Mouse (Mus musculus) stomach, embryonic 15.5 days (tissue): ENCODE data around the gene Dpp4. TPM values are rescaled to one million over a fixed set of nuclear protein-coding genes. Genes with fewer than 3 reads are reported as not detected.

Experiments
- ATAC-seq: fragments of 200-750 bp; cut with Nextera tagmentation; 2 replicates; pipeline ENCODE4 v1.8.0; 2017; ENCODE audit warnings: low read depth, moderate number of reproducible peaks, moderate TSS enrichment; ENCODE audit not compliant: insufficient read depth, low FRiP score
- H3K27ac ChIP-seq: fragments of 300-500 bp; sonication (generic); 2 replicates; pipeline ENCODE4 v1.5.1; 2015; ENCODE audit warnings: mild to moderate bottlenecking, inconsistent platforms
- H3K27me3 ChIP-seq: fragments of 300-500 bp; sonication (generic); replicated peaks from 2 replicates; pipeline ENCODE4 v1.6.1; 2015; ENCODE audit warnings: inconsistent platforms
- H3K36me3 ChIP-seq: fragments of 300-500 bp; sonication (generic); 2 replicates; pipeline ENCODE4 v1.6.1; 2015; ENCODE audit warnings: inconsistent platforms
- H3K4me1 ChIP-seq: fragments of 300-500 bp; sonication (generic); 2 replicates; pipeline ENCODE4 v1.6.1; 2015; ENCODE audit warnings: inconsistent platforms
- H3K4me2 ChIP-seq: fragments of 300-500 bp; sonication (generic); 2 replicates; pipeline ENCODE4 v1.6.1; 2015; ENCODE audit warnings: mild to moderate bottlenecking, inconsistent platforms
- H3K4me3 ChIP-seq: fragments of 300-500 bp; sonication (generic); replicated peaks from 2 replicates; pipeline ENCODE4 v1.5.1; 2015; ENCODE audit warnings: inconsistent platforms
- H3K9ac ChIP-seq: fragments of 300-500 bp; sonication (generic); 2 replicates; pipeline ENCODE4 v1.6.1; 2015; ENCODE audit warnings: inconsistent platforms
- H3K9me3 ChIP-seq: fragments of 300-500 bp; sonication (generic); 2 replicates; pipeline ENCODE4 v1.6.1; 2016; ENCODE audit warnings: inconsistent platforms
- WGBS: fragments of 180-500 bp; shearing (Covaris S2); methylation state at CpG from one replicate; pipeline ENCODE4 v1.1.7; 2015; 5-methylcytosine and 5-hydroxymethylcytosine counted together
- polyA plus RNA-seq: library from polyadenylated mRNA; unstranded; fragments of >200 nt; fragmentation: Nextera tagmentation; extraction: Ambion mirVana; gene quantifications from 2 replicates; pipeline ENCODE4 v1.2.1, GENCODE M21; 2015

Dpp4 gene
- polyA plus RNA-seq = 23.0 and 23.5 TPM in 2 replicates

GRCm38 (mm10) chr2:62412081-62412821 lies at the start of gene Dpp4:
TSS of gene Dpp4 (minus strand) at chr2:62412231.
- peak within 1 kb of the TSS; percentile 41 for H3K4me3 ChIP-seq
- no peaks in the 10 kb centered on the region for H3K9me3 ChIP-seq
- H3K36me3 ChIP-seq = no peaks in the 10 kb centered on the region
- ATAC-seq = no peak
- 48% methylated on average over 13 of the region's 13 CpGs for WGBS
- H3K4me2 ChIP-seq = peak within 1 kb of the TSS; percentile 70
- H3K27me3 ChIP-seq = no peaks in the 10 kb centered on the region
- no peak within 1 kb of the TSS for H3K9ac ChIP-seq
- H3K27ac ChIP-seq = 0 out of 2 replicates have a peak within 1 kb of the TSS, but pooled peaks have one; percentile 16
- no peaks in the 10 kb centered on the region for H3K4me1 ChIP-seq

GRCm38 (mm10) chr2:62460815-62461450 lies 48.9 kb upstream of the Dpp4 start:
- Histone ChIP-seq H3K27ac (no peak overlapping the region), H3K4me3 (no peak overlapping the region), H3K9me3 (no peaks in the 10 kb centered on the region), H3K4me1 (peaks cover 2% of the 10 kb centered on the region; the same call in 1 of the 2 replicates), H3K9ac (no peak overlapping the region), H3K36me3 (no peaks in the 10 kb centered on the region), H3K27me3 (no peaks in the 10 kb centered on the region), H3K4me2 (no peak overlapping the region; the same call in 1 of the 2 replicates)
- 72% methylated on average over 12 of the region's 12 CpGs for WGBS
- ATAC-seq = no peak

- Histone ChIP-seq H3K9me3 (no peaks in the 10 kb centered on the region), H3K9ac (no peak overlapping the region), H3K27ac (no peak overlapping the region), H3K4me1 (peaks cover 2% of the 10 kb centered on the region; the same call in 1 of the 2 replicates), H3K4me2 (no peak overlapping the region; the same call in 1 of the 2 replicates), H3K27me3 (no peaks in the 10 kb centered on the region), H3K36me3 (no peaks in the 10 kb centered on the region), H3K4me3 (no peak overlapping the region)
- 38% methylated on average over 7 of the region's 7 CpGs for WGBS
- no peak for ATAC-seq
Observed at GRCm38 (mm10) chr2:62460231-62460710, 48.2 kb upstream of the Dpp4 start.

- Histone ChIP-seq H3K36me3 (no peaks in the 10 kb centered on the region), H3K27me3 (no peaks in the 10 kb centered on the region), H3K27ac (no peak overlapping the region), H3K9ac (no peak overlapping the region), H3K9me3 (no peaks in the 10 kb centered on the region), H3K4me3 (no peak overlapping the region), H3K4me2 (no peak overlapping the region), H3K4me1 (peaks cover 2% of the 10 kb centered on the region; the same call in 1 of the 2 replicates)
- ATAC-seq = no peak
- 47% methylated on average over 18 of the region's 18 CpGs for WGBS
Observed at GRCm38 (mm10) chr2:62459241-62460174, 47.5 kb upstream of the Dpp4 start.

- Histone ChIP-seq H3K4me3 (no peak overlapping the region), H3K4me1 (peaks cover 2% of the 10 kb centered on the region; the same call in 1 of the 2 replicates), H3K27me3 (no peaks in the 10 kb centered on the region), H3K27ac (no peak overlapping the region), H3K36me3 (no peaks in the 10 kb centered on the region), H3K9ac (no peak overlapping the region), H3K9me3 (no peaks in the 10 kb centered on the region), H3K4me2 (no peak overlapping the region)
- no peak for ATAC-seq
- WGBS = 36% methylated on average over 9 of the region's 9 CpGs
Observed at GRCm38 (mm10) chr2:62458070-62458469, 46.0 kb upstream of the Dpp4 start.

- H3K27me3 ChIP-seq = no peaks in the 10 kb centered on the region
- no peak overlapping the region for H3K4me2 ChIP-seq
- no peaks in the 10 kb centered on the region for H3K36me3 ChIP-seq
- WGBS = 83% methylated on average over 11 of the region's 11 CpGs
- H3K4me1 ChIP-seq = no peaks in the 10 kb centered on the region
- H3K4me3 ChIP-seq = no peak overlapping the region
- no peak overlapping the region for H3K9ac ChIP-seq
- H3K9me3 ChIP-seq = no peaks in the 10 kb centered on the region
- no peak overlapping the region for H3K27ac ChIP-seq
- no peak for ATAC-seq
Observed at GRCm38 (mm10) chr2:62454991-62455390, 43.0 kb upstream of the Dpp4 start.

- Histone ChIP-seq H3K36me3 (no peaks in the 10 kb centered on the region), H3K4me1 (no peaks in the 10 kb centered on the region), H3K4me2 (no peak overlapping the region), H3K27me3 (no peaks in the 10 kb centered on the region), H3K9me3 (no peaks in the 10 kb centered on the region), H3K27ac (no peak overlapping the region), H3K4me3 (no peak overlapping the region), H3K9ac (no peak overlapping the region)
- no peak for ATAC-seq
- 81% methylated on average over 6 of the region's 6 CpGs for WGBS
Observed at GRCm38 (mm10) chr2:62454033-62454432, 42.0 kb upstream of the Dpp4 start.

GRCm38 (mm10) chr2:62450364-62450763 lies 38.3 kb upstream of the Dpp4 start:
- no peaks in the 10 kb centered on the region for H3K27me3 ChIP-seq
- no peak overlapping the region for H3K4me2 ChIP-seq
- no peak overlapping the region for H3K9ac ChIP-seq
- no peak for ATAC-seq
- no peak overlapping the region for H3K4me3 ChIP-seq
- H3K4me1 ChIP-seq = no peaks in the 10 kb centered on the region
- no peaks in the 10 kb centered on the region for H3K9me3 ChIP-seq
- no peaks in the 10 kb centered on the region for H3K36me3 ChIP-seq
- WGBS = 88% methylated on average over 6 of the region's 6 CpGs
- H3K27ac ChIP-seq = no peak overlapping the region

- H3K27me3 ChIP-seq = no peaks in the 10 kb centered on the region
- no peak overlapping the region for H3K27ac ChIP-seq
- no peaks in the 10 kb centered on the region for H3K4me1 ChIP-seq
- no peak overlapping the region for H3K9ac ChIP-seq
- H3K9me3 ChIP-seq = no peaks in the 10 kb centered on the region
- no peaks in the 10 kb centered on the region for H3K36me3 ChIP-seq
- no peak overlapping the region for H3K4me2 ChIP-seq
- no peak overlapping the region for H3K4me3 ChIP-seq
- no peak for ATAC-seq
- WGBS = 70% methylated on average over 5 of the region's 5 CpGs
Observed at GRCm38 (mm10) chr2:62449692-62450346, 37.8 kb upstream of the Dpp4 start.

GRCm38 (mm10) chr2:62440802-62441544 lies 28.9 kb upstream of the Dpp4 start:
- Histone ChIP-seq H3K27me3 (no peaks in the 10 kb centered on the region), H3K4me1 (no peaks in the 10 kb centered on the region), H3K9ac (no peak overlapping the region), H3K4me2 (peak overlapping the region; percentile 29), H3K36me3 (no peaks in the 10 kb centered on the region), H3K9me3 (no peaks in the 10 kb centered on the region), H3K27ac (no peak overlapping the region), H3K4me3 (0 out of 2 replicates have a peak overlapping the region, but pooled peaks have one; percentile 6)
- WGBS = 59% methylated on average over 13 of the region's 13 CpGs
- peak; percentile 79 for ATAC-seq
